Mouse (Mus musculus) erythroblast, adult 5-6 weeks (primary cell): ENCODE data around the gene U2af1l4. TPM values are rescaled to one million over a fixed set of nuclear protein-coding genes. Genes with fewer than 3 reads are reported as not detected.

Experiments used
- ATAC-seq: replicated peaks from 2 replicates; pipeline ENCODE4 v1.8.0; 2016; ENCODE audit warnings: moderate number of reproducible peaks, mild to moderate bottlenecking, moderate TSS enrichment, inconsistent platforms; ENCODE audit not compliant: poor library complexity, low FRiP score, severe bottlenecking
- total RNA-seq, 2 experiments: library from RNA; stranded (forward) in 1 of 2; stranded (reverse) in 1 of 2; fragments of 150-400 nt in 1 of 2; fragments of 200-764, 138-1000 nt in 1 of 2; gene quantifications; 2 replicates each; pipeline versions ENCODE4 v1.2.3 to v1.2.4; 2015 to 2017; ENCODE audit warnings: low replicate concordance in 2 of 2

U2af1l4 gene
- total RNA-seq, 2 experiments from 2014 or later, result 3.5 to 30.0 TPM

DNA sequence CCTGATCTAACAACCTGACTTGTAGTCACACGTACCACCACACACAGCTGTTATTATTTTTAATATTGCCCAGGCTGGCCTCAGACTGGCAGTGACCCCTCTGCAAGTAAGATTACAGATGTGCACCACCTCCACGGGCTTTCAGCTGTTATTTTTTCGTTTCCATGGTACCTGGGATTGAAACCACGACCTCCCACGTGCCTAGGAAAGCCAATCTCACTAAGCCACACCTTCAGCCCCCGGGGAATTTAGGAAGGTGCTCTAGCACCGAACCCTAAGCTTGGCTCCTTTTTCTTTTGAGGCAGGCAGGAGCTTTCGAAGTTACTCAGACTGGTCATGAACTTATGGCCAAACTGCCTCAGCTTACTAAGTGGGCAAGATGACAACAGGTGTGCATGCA, 41.3 kb downstream of the U2af1l4 start:
- no peak for ATAC-seq

- no peak for ATAC-seq
These were observed 41.8 kb downstream of the U2af1l4 start for GRCm38 (mm10) chr7:30604944-30605343.

DNA sequence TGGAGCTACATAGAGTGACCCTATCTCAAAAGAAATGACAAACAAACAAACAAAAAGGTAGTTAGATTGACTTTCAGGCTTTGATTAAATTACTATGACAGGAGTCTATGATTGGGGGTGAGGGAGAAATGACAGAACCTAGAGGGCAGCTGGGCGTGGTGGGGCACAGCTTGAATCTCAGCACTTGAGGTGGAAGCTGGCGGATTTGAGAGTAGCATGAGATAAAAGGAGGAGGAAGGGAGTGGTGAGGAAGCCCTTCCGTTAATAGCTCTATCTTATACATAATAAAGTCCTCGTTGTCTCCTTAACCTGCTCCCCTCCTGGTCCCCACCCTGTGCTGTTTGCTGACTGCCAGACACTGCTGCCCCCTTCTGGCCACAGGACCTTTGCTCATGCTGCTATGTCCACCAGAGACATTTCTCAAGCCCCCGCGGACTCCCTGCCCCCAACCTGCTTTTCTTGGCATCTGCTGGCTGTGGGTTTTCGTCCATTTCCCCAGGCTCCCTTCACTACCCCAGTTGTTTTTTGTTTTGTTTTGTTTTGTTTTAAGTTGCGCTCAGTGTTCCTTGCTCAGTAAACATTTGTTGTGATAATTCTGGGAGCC, 44.7 kb downstream of the U2af1l4 start:
- ATAC-seq, result peak; percentile 81

GRCm38 (mm10) chr7:30608476-30608875, 45.4 kb downstream of the U2af1l4 start:
- no peak for ATAC-seq

GRCm38 (mm10) chr7:30610043-30610442, 46.9 kb downstream of the U2af1l4 start:
- no peak for ATAC-seq

DNA sequence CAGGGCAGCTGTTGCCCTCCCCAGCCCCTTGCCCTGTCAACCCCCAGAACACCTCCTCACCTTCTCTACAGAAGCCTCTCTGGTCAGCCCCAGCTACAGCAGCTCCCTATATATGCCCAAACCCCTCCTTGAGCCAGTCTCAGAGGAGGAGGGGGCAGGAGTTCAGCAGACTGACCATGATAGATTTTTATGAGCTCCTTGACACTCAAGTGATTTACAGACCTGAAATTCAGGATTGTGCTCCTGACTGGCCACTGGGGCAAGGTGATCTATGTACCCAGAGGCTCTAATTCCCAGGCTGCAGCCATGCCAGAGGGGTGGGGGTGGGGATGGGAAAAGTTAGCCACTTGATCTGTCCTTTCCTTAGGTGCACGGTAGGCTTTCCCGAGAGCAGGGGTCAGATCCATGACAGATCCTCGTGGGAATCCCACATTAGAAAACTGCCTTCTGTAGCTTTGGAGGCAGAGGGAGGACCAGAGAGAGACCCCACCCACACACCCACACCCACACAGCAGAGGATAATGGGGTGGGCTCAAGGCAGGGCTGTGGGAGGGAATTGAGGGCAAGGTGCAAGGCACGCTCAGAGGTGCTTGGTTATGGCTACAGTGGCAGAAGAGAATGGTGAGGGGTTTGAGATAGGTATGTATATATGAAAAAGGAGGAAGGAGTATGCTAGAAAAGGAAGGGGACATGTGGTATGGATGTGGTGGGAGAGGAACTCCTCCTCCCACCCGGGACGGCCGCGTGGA, 49.7 kb downstream of the U2af1l4 start, which contains the start of gene Upk1a:
Gene Upk1a (minus strand): TSS at position 194 of the 749 bp plus-strand sequence.
- no peak for ATAC-seq

DNA sequence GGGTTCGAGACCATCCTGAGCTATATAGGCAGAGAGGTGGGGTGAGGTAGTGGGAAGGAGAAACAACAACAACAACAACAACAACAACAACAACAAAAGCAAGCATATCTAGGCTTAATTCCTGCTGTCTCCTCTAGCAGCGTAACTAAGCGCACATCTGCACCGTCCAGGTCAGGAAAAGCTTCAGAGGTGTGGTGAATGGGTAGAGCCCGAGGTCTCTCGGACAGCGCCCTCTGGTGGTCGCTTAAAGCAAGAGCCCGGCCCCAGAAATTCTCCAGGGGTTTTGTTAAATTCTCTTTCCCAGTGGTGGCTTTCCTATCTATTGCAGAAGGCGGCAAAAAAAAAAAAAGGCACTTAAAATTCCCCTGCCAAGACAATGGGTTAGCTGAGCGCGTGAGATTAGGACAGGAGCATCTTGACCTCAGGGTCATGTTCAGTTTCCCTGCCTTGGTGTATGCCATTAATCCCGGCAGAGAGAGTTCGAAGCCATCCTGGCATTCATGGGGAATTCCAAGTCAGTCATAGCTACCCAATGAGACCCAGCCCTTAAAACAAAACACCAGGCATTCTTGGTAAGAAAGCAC, 50.5 kb downstream of the U2af1l4 start:
- ATAC-seq, result peak; percentile 80

GRCm38 (mm10) chr7:30614454-30614853, 51.4 kb downstream of the U2af1l4 start:
- no peak for ATAC-seq

Other genes with a start within 250 kb of the U2af1l4 start
Only the 30 nearest of the 33 such genes appear.
- gene Lrfn3, start 200.5 kb upstream of the U2af1l4 start, total RNA-seq (2015; ENCODE audit: low replicate concordance), result not detected in 2 replicates
- gene Lrfn3, start 200.5 kb upstream of the U2af1l4 start, total RNA-seq (2017; ENCODE audit: low replicate concordance), result not detected in 2 replicates
- gene Tyrobp, start 149.5 kb upstream of the U2af1l4 start, total RNA-seq (2015; ENCODE audit: low replicate concordance), result 315 and 361 TPM in 2 replicates
- gene Tyrobp, start 149.5 kb upstream of the U2af1l4 start, total RNA-seq (2017; ENCODE audit: low replicate concordance), result 122 and 140 TPM in 2 replicates
- 14.2 and 29.0 TPM in 2 replicates for gene Hcst, start 143.4 kb upstream of the U2af1l4 start, total RNA-seq (2015; ENCODE audit: low replicate concordance)
- gene Hcst, start 143.4 kb upstream of the U2af1l4 start, total RNA-seq (2017; ENCODE audit: low replicate concordance), result 2.6 and 13.9 TPM in 2 replicates
- 2.1 and 5.0 TPM in 2 replicates for gene Nfkbid, start 141.6 kb upstream of the U2af1l4 start, total RNA-seq (2015; ENCODE audit: low replicate concordance)
- gene Nfkbid, start 141.6 kb upstream of the U2af1l4 start, total RNA-seq (2017; ENCODE audit: low replicate concordance), result 0.14 and 3.6 TPM in 2 replicates
- gene Aplp1, start 117.8 kb upstream of the U2af1l4 start, total RNA-seq (2015; ENCODE audit: low replicate concordance), result not detected in 2 replicates
- gene Aplp1, start 117.8 kb upstream of the U2af1l4 start, total RNA-seq (2017; ENCODE audit: low replicate concordance), result not detected in 2 replicates
- not detected in 2 replicates for gene Kirrel2, start 105.6 kb upstream of the U2af1l4 start, total RNA-seq (2015; ENCODE audit: low replicate concordance)
- gene Kirrel2, start 105.6 kb upstream of the U2af1l4 start, total RNA-seq (2017; ENCODE audit: low replicate concordance), result not detected in 2 replicates
- gene Nphs1, start 105.0 kb upstream of the U2af1l4 start, total RNA-seq (2015; ENCODE audit: low replicate concordance), result not detected in 2 replicates
- gene Nphs1, start 105.0 kb upstream of the U2af1l4 start, total RNA-seq (2017; ENCODE audit: low replicate concordance), result not detected in 2 replicates
- gene Prodh2, start 69.7 kb upstream of the U2af1l4 start, total RNA-seq (2015; ENCODE audit: low replicate concordance), result not detected in 2 replicates
- not detected in 2 replicates for gene Prodh2, start 69.7 kb upstream of the U2af1l4 start, total RNA-seq (2017; ENCODE audit: low replicate concordance)
- gene Arhgap33, start 28.2 kb upstream of the U2af1l4 start, total RNA-seq (2015; ENCODE audit: low replicate concordance), result 5.0 and 6.7 TPM in 2 replicates
- 9.5 and 9.6 TPM in 2 replicates for gene Arhgap33, start 28.2 kb upstream of the U2af1l4 start, total RNA-seq (2017; ENCODE audit: low replicate concordance)
- 6.3 and 19.4 TPM in 2 replicates for gene Hspb6, start 11.1 kb upstream of the U2af1l4 start, total RNA-seq (2015; ENCODE audit: low replicate concordance)
- 2.2 and 3.9 TPM in 2 replicates for gene Hspb6, start 11.1 kb upstream of the U2af1l4 start, total RNA-seq (2017; ENCODE audit: low replicate concordance)
- gene Proser3, start 11.0 kb upstream of the U2af1l4 start, total RNA-seq (2015; ENCODE audit: low replicate concordance), result 0.38 and 2.1 TPM in 2 replicates
- gene Proser3, start 11.0 kb upstream of the U2af1l4 start, total RNA-seq (2017; ENCODE audit: low replicate concordance), result 0.77 and 4.6 TPM in 2 replicates
- 48.0 and 55.0 TPM in 2 replicates for gene Lin37, start 3.5 kb upstream of the U2af1l4 start, total RNA-seq (2015; ENCODE audit: low replicate concordance)
- gene Lin37, start 3.5 kb upstream of the U2af1l4 start, total RNA-seq (2017; ENCODE audit: low replicate concordance), result 7.8 and 8.9 TPM in 2 replicates
- 1.3 and 4.8 TPM in 2 replicates for gene Gm49396, start within 50 bp of the U2af1l4 start, total RNA-seq (2015; ENCODE audit: low replicate concordance)
- 5.2 and 6.6 TPM in 2 replicates for gene Gm49396, start within 50 bp of the U2af1l4 start, total RNA-seq (2017; ENCODE audit: low replicate concordance)
- gene Psenen, start 326 bp downstream of the U2af1l4 start, total RNA-seq (2015; ENCODE audit: low replicate concordance), result 73.4 and 88.8 TPM in 2 replicates
- gene Psenen, start 326 bp downstream of the U2af1l4 start, total RNA-seq (2017; ENCODE audit: low replicate concordance), result 41.4 and 69.3 TPM in 2 replicates
- 4.0 and 7.3 TPM in 2 replicates for gene Igflr1, start 2.1 kb downstream of the U2af1l4 start, total RNA-seq (2015; ENCODE audit: low replicate concordance)
- not detected in 2 replicates for gene Igflr1, start 2.1 kb downstream of the U2af1l4 start, total RNA-seq (2017; ENCODE audit: low replicate concordance)
- 31.1 and 35.0 TPM in 2 replicates for gene Kmt2b, start 25.4 kb downstream of the U2af1l4 start, total RNA-seq (2015; ENCODE audit: low replicate concordance)
- gene Kmt2b, start 25.4 kb downstream of the U2af1l4 start, total RNA-seq (2017; ENCODE audit: low replicate concordance), result 14.9 and 21.2 TPM in 2 replicates
- not detected in 2 replicates for gene Zbtb32, start 35.6 kb downstream of the U2af1l4 start, total RNA-seq (2015; ENCODE audit: low replicate concordance)
- not detected in 2 replicates for gene Zbtb32, start 35.6 kb downstream of the U2af1l4 start, total RNA-seq (2017; ENCODE audit: low replicate concordance)
- gene Upk1a, start 49.5 kb downstream of the U2af1l4 start, total RNA-seq (2015; ENCODE audit: low replicate concordance), result not detected in 2 replicates
- gene Upk1a, start 49.5 kb downstream of the U2af1l4 start, total RNA-seq (2017; ENCODE audit: low replicate concordance), result not detected in 2 replicates
- gene Cox6b1, start 62.9 kb downstream of the U2af1l4 start, total RNA-seq (2015; ENCODE audit: low replicate concordance), result 74.4 and 173 TPM in 2 replicates
- gene Cox6b1, start 62.9 kb downstream of the U2af1l4 start, total RNA-seq (2017; ENCODE audit: low replicate concordance), result 135 and 145 TPM in 2 replicates
- not detected in 2 replicates for gene Etv2, start 72.6 kb downstream of the U2af1l4 start, total RNA-seq (2015; ENCODE audit: low replicate concordance)
- not detected in 2 replicates for gene Etv2, start 72.6 kb downstream of the U2af1l4 start, total RNA-seq (2017; ENCODE audit: low replicate concordance)
- 12.3 and 22.5 TPM in 2 replicates for gene Rbm42, start 87.0 kb downstream of the U2af1l4 start, total RNA-seq (2015; ENCODE audit: low replicate concordance)
- 14.0 and 15.1 TPM in 2 replicates for gene Rbm42, start 87.0 kb downstream of the U2af1l4 start, total RNA-seq (2017; ENCODE audit: low replicate concordance)
- 1.5 and 9.2 TPM in 2 replicates for gene Haus5, start 101.7 kb downstream of the U2af1l4 start, total RNA-seq (2015; ENCODE audit: low replicate concordance)
- 10.5 and 13.7 TPM in 2 replicates for gene Haus5, start 101.7 kb downstream of the U2af1l4 start, total RNA-seq (2017; ENCODE audit: low replicate concordance)
- not detected in 2 replicates for gene Pmis2, start 108.3 kb downstream of the U2af1l4 start, total RNA-seq (2015; ENCODE audit: low replicate concordance)
- not detected in 2 replicates for gene Pmis2, start 108.3 kb downstream of the U2af1l4 start, total RNA-seq (2017; ENCODE audit: low replicate concordance)
- not detected in 2 replicates for gene 2200002J24Rik, start 135.6 kb downstream of the U2af1l4 start, total RNA-seq (2015; ENCODE audit: low replicate concordance)
- gene 2200002J24Rik, start 135.6 kb downstream of the U2af1l4 start, total RNA-seq (2017; ENCODE audit: low replicate concordance), result not detected in 2 replicates
- not detected in 2 replicates for gene Atp4a, start 148.9 kb downstream of the U2af1l4 start, total RNA-seq (2015; ENCODE audit: low replicate concordance)
- 0.14 and 0.68 TPM in 2 replicates for gene Atp4a, start 148.9 kb downstream of the U2af1l4 start, total RNA-seq (2017; ENCODE audit: low replicate concordance)
- gene Tmem147, start 166.2 kb downstream of the U2af1l4 start, total RNA-seq (2015; ENCODE audit: low replicate concordance), result 28.4 and 42.4 TPM in 2 replicates
- 9.4 and 12.8 TPM in 2 replicates for gene Tmem147, start 166.2 kb downstream of the U2af1l4 start, total RNA-seq (2017; ENCODE audit: low replicate concordance)
- gene Gapdhs, start 180.4 kb downstream of the U2af1l4 start, total RNA-seq (2015; ENCODE audit: low replicate concordance), result not detected in 2 replicates
- gene Gapdhs, start 180.4 kb downstream of the U2af1l4 start, total RNA-seq (2017; ENCODE audit: low replicate concordance), result not detected in 2 replicates
- not detected in 2 replicates for gene Sbsn, start 188.2 kb downstream of the U2af1l4 start, total RNA-seq (2015; ENCODE audit: low replicate concordance)
- gene Sbsn, start 188.2 kb downstream of the U2af1l4 start, total RNA-seq (2017; ENCODE audit: low replicate concordance), result not detected in 2 replicates
- 7.7 and 29.0 TPM in 2 replicates for gene Dmkn, start 200.5 kb downstream of the U2af1l4 start, total RNA-seq (2015; ENCODE audit: low replicate concordance)
- gene Dmkn, start 200.5 kb downstream of the U2af1l4 start, total RNA-seq (2017; ENCODE audit: low replicate concordance), result 5.3 and 10.9 TPM in 2 replicates
- not detected in 2 replicates for gene Krtdap, start 224.6 kb downstream of the U2af1l4 start, total RNA-seq (2015; ENCODE audit: low replicate concordance)
- gene Krtdap, start 224.6 kb downstream of the U2af1l4 start, total RNA-seq (2017; ENCODE audit: low replicate concordance), result not detected in 2 replicates